Mouse (Mus musculus): ENCODE results near the gene Ift22.

DNA sequence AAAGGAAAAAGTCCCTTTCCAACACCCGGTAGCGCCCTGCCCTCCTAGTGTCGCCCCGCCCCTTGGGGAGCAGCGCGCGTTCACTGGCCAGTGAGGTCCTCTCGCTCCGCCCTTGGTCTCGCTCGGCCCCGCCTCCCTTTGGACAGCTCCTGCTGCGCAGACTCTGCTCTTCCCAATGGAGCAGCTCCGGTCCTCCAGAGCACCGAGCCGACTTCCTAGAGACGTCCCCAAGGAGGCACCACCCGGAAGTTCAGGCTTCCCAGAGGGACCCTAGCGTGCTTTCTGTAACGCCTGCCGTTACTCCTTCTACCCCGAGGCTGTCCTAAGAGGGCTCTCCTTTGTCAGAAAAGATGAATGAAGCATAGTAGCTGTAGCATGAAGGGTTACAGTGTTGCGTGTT is 45.1 kb downstream of the Ift22 start, which contains the start of gene Fis1:
- TF ChIP-seq CTCF (IDR thresholded peaks at IDR 0.05; ENCODE audit: low read depth) (no peak), EP300 (IDR thresholded peaks at IDR 0.05; ENCODE audit: low read depth) (no peak)

Data from liver, embryonic 14.5 days (tissue).